Mouse (Mus musculus): ENCODE results near the gene Cxcl5.
"Not testable (repeated sequence)": the region's sequence is repeated elsewhere in the genome, so short reads cannot be mapped to it uniquely, and the experiment has no call there.

Cxcl5 gene

DNA sequence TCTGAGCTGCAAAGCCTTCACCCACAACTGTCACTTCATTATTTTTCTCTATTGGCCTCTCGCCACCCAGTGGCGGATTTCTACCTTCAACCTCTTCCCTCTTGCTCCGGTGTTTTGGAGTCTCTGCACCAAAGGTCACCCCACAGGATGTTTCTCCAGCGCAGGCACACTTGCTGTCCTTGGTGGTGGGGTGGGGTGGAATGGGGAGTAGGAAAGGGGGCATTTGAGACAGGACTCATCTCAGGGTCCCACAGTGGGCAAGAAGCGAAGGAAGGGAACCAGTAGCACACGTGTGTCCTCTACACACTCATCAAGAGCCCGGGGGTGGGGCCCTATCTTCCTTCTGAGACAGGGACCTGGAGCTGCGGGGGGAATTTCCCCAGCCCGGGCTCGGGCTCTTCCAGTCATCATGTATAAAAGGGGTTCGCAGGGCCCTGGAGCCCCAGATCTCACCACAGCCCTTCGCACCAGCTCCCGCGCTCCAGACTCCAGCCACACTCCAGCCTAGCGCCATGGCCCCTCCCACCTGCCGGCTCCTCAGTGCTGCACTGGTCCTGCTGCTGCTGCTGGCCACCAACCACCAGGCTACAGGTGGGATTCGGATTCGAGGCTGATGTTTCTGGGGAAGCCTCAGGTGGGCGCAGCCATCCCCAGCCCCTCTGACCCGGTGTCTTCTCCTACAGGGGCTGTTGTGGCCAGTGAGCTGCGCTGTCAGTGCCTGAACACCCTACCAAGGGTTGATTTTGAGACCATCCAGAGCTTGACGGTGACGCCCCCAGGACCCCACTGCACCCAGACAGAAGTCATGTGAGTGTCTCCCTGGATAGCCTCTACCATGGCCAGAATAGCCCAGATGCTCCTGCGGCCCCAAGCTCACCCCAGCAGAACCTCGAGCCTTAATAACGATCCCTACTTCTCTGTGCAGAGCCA is 26.8 kb downstream of the Cxcl5 start, which contains the start of gene Cxcl3:
Gene Cxcl3, plus strand, starts transcription at position 445 of the 930 bp plus-strand sequence.
- DNase-seq: peak in 1 of 2 experiments; percentile 6

DNA sequence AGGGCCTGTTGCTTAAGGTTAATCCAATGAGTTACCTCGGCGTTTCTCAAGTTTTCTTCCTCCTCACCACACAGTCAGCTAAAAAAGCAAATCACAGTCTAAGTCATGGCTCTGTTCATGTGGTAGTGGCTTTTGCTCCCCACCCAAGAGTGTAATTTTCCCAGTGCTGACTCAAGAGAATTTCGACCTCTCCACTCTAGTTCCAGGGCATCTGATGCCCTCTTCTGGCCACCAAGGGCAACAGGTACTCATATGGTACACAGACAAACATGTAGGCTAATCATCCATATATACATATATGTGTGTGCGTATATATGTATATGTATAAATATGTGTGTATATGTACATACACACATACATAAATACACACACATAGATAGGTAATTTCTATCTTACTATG is 29.0 kb downstream of the Cxcl5 start:
- DNase-seq: no peak

DNA sequence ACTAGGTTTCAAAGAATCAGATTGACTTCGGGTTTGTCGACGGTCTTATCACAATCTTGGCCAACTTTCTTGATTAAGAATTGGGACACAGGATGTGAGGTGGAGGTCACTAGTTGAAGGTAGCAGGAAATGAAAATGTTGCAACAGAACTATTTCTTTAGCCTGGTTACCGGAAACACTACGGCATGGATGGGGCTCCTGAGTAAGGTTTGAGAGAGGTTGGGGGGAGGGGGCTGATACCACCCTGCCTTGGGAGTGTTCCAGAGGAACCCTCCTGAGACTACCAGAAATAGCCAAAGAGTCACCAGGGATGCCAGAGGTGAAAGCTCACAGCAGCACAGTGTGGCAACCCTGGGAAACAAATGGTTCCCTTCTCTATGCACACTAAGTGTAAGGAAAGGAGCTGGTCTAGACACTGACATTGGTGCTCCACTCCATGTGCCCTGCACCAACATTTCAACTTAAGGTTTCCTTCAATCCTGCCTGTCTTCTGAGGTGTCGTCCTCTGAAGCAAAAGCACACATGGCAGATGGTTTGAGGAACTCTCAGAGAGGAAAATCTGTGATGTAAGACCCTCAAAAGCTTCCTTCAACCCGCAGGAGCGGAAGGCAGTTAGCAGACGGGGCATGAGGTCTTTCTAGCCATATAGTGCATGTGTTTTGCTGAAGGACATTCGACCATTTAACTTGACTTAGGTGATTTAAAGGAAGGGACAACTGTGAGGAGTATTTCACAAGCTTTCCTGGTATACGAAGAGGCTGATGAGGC is 30.3 kb downstream of the Cxcl5 start:
- no peak for DNase-seq

DNA sequence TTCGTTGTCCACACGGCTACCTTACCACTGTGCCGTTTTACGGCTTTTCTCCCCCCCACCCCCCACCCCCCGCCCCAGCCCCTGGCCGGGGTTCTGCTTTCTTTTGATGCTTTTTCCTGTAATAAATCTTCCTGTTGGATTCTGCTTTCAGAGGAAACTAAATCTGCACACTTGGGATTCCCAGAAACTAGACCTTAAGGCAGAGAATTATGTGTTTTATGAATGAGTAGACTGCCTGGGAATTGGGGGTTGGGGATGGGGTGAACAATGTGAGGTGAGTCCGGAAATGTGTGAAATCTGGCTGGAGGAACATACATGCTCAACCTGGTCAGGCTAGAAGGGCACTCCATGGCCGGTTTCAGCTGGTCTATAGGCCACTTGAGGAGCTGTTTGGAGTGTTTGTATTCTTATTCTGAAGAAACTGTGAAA is 30.9 kb downstream of the Cxcl5 start:
- no peak for DNase-seq

DNA sequence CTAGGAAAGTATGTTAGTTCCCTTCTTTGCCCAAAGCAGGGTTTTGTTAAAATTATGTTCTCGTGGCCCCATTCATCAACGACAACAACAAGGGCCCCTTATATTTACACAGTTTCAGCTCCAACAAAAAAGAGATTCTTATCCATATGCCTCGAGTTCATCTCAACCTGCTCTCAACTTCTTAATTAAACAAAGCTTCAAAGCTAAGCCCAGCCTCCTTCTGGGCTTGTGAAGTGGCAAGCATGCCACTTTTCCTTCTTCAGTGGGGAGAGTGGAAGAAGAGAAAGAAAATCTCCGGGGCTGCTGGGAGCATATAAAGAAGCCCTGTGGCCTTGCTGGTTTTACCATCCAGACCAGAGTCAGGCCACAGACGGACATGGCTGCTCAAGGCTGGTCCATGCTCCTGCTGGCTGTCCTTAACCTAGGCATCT is 35.0 kb downstream of the Cxcl5 start, which contains the start of gene Cxcl15:
Gene Cxcl15, plus strand, starts transcription at position 340 of the 431 bp plus-strand sequence.
- DNase-seq: no peak

DNA sequence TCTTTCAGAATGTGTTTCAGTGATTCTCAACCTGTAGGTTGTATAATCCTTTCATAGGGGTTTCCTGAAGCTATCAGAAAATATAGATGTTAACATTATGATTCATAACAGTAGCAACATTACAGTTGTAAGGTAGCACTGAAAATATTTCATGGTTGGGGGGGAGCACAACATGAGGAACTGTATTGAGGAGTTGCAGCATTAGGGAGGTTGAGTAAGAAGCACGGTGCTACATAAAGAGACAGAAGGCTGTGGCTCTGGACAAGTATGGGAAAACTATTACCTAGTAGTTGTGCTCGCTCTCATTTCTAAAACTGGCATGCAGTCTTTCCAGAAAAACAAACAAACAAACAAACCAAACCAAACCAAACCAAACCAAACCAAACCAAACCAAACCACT is 36.2 kb downstream of the Cxcl5 start:
- DNase-seq: not testable (repeated sequence)

DNA sequence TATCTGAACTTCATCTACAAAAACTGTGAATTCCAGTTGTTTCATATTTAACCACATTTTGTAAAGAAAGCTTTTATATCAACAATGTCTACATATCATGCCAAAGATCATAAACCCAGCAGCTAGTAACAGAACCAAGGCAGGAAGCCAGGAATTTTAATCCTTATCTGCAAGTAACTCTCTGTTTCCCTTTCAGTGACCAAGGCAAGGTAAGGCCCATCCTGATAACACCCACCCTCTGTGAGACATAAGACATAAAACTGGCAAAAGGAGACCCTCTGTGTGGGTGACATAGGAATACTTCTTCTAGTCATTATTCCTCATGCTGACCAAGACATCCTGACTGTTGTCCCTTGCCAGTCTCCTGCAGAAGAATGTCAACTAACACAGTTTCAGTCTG is 45.4 kb downstream of the Cxcl5 start:
- DNase-seq: no peak

DNA sequence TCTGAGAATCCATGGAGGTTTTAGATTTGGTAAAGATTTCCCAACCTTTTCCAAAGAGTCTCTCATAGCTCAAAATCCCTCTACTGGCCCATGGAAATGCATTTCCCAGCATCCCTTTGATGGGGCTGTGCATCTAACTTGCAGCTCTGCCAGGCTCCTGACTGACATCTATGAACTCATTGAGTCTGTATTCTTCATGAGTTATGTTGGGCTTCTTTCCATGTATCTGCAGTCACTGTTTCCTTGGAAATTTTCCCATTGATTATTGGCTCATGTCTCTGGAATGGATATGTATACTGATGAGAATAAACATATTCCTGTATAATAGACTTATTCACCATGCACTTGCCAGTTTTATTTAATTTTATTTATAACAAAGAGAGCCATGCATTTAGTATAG is 46.9 kb downstream of the Cxcl5 start:
- no peak for DNase-seq

DNA sequence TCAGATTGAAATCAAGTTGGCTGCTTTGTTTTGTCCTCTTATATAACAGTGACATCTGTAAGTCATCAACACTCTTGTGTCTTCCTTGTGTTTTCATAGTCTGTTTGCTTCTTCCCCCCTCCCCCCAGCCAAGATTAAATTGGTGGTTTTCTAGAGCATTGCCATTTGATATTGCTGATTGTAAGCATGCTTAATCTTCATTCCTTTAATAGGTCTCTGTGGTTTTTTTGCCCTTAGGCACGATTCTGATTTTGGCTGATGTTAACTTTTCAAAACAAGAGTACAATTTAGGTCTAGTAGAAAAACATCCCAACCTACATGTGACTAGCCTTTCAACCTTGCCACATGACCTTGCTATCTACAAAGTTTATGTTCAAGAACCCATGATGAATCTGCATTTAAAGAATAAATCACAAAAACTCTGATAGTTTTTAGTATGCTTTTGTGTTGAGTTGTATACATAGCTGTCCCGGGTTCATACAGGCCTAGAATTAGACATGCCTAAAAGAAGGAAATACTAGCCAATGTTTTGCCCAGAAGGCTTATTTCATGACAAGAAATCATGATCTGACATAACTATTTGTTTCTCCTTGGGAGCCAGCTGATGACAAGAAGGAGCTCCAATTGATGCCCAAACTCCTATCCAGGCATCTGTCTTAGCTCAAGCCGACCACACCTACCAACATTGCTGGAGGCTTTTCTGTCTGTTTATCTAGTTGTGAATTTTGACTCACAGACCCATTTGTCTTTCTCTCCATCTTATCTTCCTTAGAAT is 48.2 kb downstream of the Cxcl5 start:
- DNase-seq: no peak
